Mouse (Mus musculus) midbrain, embryonic 13.5 days (tissue): Measurements from ENCODE around the gene Arhgef38. TPM values are rescaled to one million over a fixed set of nuclear protein-coding genes. Genes with fewer than 3 reads are reported as not detected.

ENCODE experiments used
- ATAC-seq: fragments of 200-750 bp; cut with Nextera tagmentation; 2 replicates; pipeline ENCODE4 v1.8.0; 2017; ENCODE audit warnings: mild to moderate bottlenecking, moderate TSS enrichment, moderate library complexity
- H3K27ac ChIP-seq: fragments of 300-500 bp; sonication (generic); 2 replicates; pipeline ENCODE4 v1.5.1; 2015; ENCODE audit warnings: inconsistent platforms, mild to moderate bottlenecking, moderate library complexity
- H3K27me3 ChIP-seq: fragments of 300-500 bp; sonication (generic); 2 replicates; pipeline ENCODE4 v1.6.1; 2015; ENCODE audit warnings: mild to moderate bottlenecking, inconsistent platforms
- H3K36me3 ChIP-seq: fragments of 300-500 bp; sonication (generic); 2 replicates; pipeline ENCODE4 v1.6.1; 2015; ENCODE audit warnings: mild to moderate bottlenecking, inconsistent platforms
- H3K4me1 ChIP-seq: fragments of 300-500 bp; sonication (generic); replicated peaks from 2 replicates; pipeline ENCODE4 v1.6.1; 2015; ENCODE audit warnings: inconsistent platforms
- H3K4me2 ChIP-seq: fragments of 300-500 bp; sonication (generic); replicated peaks from 2 replicates; pipeline ENCODE4 v1.6.1; 2015; ENCODE audit warnings: moderate library complexity, mild to moderate bottlenecking, inconsistent platforms
- H3K4me3 ChIP-seq: fragments of 300-500 bp; sonication (generic); replicated peaks from 2 replicates; pipeline ENCODE4 v1.5.1; 2015; ENCODE audit warnings: mild to moderate bottlenecking, inconsistent platforms
- H3K9ac ChIP-seq: fragments of 300-500 bp; sonication (generic); replicated peaks from 2 replicates; pipeline ENCODE4 v1.6.1; 2015; ENCODE audit warnings: mild to moderate bottlenecking, inconsistent platforms
- H3K9me3 ChIP-seq: fragments of 300-500 bp; sonication (generic); 2 replicates; pipeline ENCODE4 v1.6.1; 2016; ENCODE audit warnings: mild to moderate bottlenecking, inconsistent platforms
- WGBS: fragments of 180-500 bp; shearing (Covaris S2); methylation state at CpG from one replicate; pipeline ENCODE4 v1.1.7; 2015; 5-methylcytosine and 5-hydroxymethylcytosine counted together
- polyA plus RNA-seq: library from polyadenylated mRNA; unstranded; fragments of >200 nt; fragmentation: Nextera tagmentation; extraction: Ambion mirVana; gene quantifications from 2 replicates; pipeline ENCODE4 v1.2.1, GENCODE M21; 2015

Gene Arhgef38
- polyA plus RNA-seq, 1 experiment from 2014 or later, result 0.05 TPM

- H3K4me3 ChIP-seq, result peak overlapping the region; percentile 89
- H3K27ac ChIP-seq, result peak overlapping the region; percentile 98
- H3K9ac ChIP-seq, result peak overlapping the region; percentile 96
- peak overlapping the region; percentile 73 for H3K4me2 ChIP-seq
- H3K4me1 ChIP-seq, result peaks cover 42% of the 10 kb centered on the region
- H3K36me3 ChIP-seq, result no peaks in the 10 kb centered on the region
- WGBS, result 7% methylated on average over 11 of the region's 11 CpGs
- no peaks in the 10 kb centered on the region for H3K9me3 ChIP-seq
- no peaks in the 10 kb centered on the region for H3K27me3 ChIP-seq
- ATAC-seq, result no peak
Observed at GRCm38 (mm10) chr3:133090247-133091120, 144.3 kb downstream of the Arhgef38 start.

- H3K9me3 ChIP-seq, result no peaks in the 10 kb centered on the region
- peaks cover 30% of the 10 kb centered on the region for H3K36me3 ChIP-seq
- H3K9ac ChIP-seq, result no peak overlapping the region
- H3K27me3 ChIP-seq, result no peaks in the 10 kb centered on the region
- ATAC-seq, result peak; percentile 88
- no peak overlapping the region for H3K4me3 ChIP-seq
- H3K4me1 ChIP-seq, result peaks cover 18% of the 10 kb centered on the region
- 69% methylated on average over 3 of the region's 3 CpGs for WGBS
- no peak overlapping the region for H3K4me2 ChIP-seq
- no peak overlapping the region for H3K27ac ChIP-seq
Observed at GRCm38 (mm10) chr3:133085858-133086257, 148.9 kb downstream of the Arhgef38 start.

- no peak overlapping the region for H3K27ac ChIP-seq
- no peak overlapping the region for H3K4me3 ChIP-seq
- 91% methylated on average over 5 of the region's 5 CpGs for WGBS
- no peaks in the 10 kb centered on the region for H3K27me3 ChIP-seq
- H3K9ac ChIP-seq, result no peak overlapping the region
- H3K4me1 ChIP-seq, result no peaks in the 10 kb centered on the region
- H3K36me3 ChIP-seq, result peaks cover 39% of the 10 kb centered on the region
- no peaks in the 10 kb centered on the region for H3K9me3 ChIP-seq
- no peak for ATAC-seq
- H3K4me2 ChIP-seq, result no peak overlapping the region
Observed at GRCm38 (mm10) chr3:133082736-133083135, 152.0 kb downstream of the Arhgef38 start.

GRCm38 (mm10) chr3:133075560-133075959 is 159.2 kb downstream of the Arhgef38 start:
- H3K36me3 ChIP-seq, result peaks cover 20% of the 10 kb centered on the region
- no peak overlapping the region for H3K4me2 ChIP-seq
- WGBS, result 94% methylated on average over 10 of the region's 10 CpGs
- no peak for ATAC-seq
- no peaks in the 10 kb centered on the region for H3K9me3 ChIP-seq
- no peak overlapping the region for H3K4me3 ChIP-seq
- no peak overlapping the region for H3K9ac ChIP-seq
- no peak overlapping the region for H3K27ac ChIP-seq
- H3K4me1 ChIP-seq, result no peaks in the 10 kb centered on the region
- no peaks in the 10 kb centered on the region for H3K27me3 ChIP-seq

Other genes starting within 250 kb of the Arhgef38 start
- gene Ints12, start 143.1 kb downstream of the Arhgef38 start, polyA plus RNA-seq, result 25.5 and 26.2 TPM in 2 replicates
- gene Gstcd, start 142.9 kb downstream of the Arhgef38 start, polyA plus RNA-seq, result 5.2 and 5.6 TPM in 2 replicates
- gene Ppa2, start 75.2 kb upstream of the Arhgef38 start, polyA plus RNA-seq, result 78.8 and 86.0 TPM in 2 replicates